Mouse (Mus musculus) layer of hippocampus, adult 8-10 months (tissue): ENCODE data around the gene Uroc1. TPM values are rescaled to one million over a fixed set of nuclear protein-coding genes. Genes with fewer than 3 reads are reported as not detected.

ENCODE experiments used
- DNase-seq, 2 experiments: peaks; one replicate each; pipeline ENCODE4 v3.0.0; 2022; ENCODE audit warnings: low spot score in 2 of 2
- total RNA-seq, 4 experiments: library from RNA; stranded (reverse); gene quantifications; 2 replicates each; pipeline ENCODE4 v1.2.4; 2022

Uroc1 gene
- total RNA-seq, 4 experiments from 2014 or later: not detected

DNA sequence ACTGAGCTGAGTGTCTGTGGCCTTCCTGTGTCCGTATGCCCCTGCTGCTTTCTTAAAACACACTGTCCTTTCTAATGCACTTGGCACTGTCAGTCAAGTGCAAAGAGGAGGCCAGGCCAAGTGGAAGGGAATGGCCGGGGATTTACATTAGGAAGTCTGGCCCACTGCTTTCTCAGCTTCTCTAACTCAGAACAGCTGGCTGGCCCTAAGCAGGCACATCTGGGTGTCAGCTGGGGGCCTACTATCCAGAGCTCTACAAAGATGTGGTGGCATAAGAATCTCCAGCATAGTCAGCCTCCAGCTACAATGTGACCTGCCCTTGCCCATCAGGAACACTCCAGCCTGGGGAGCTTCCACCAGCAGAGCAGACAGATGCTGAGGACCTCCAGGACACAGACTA is 16.9 kb downstream of the Uroc1 start:
- DNase-seq: no peak

DNA sequence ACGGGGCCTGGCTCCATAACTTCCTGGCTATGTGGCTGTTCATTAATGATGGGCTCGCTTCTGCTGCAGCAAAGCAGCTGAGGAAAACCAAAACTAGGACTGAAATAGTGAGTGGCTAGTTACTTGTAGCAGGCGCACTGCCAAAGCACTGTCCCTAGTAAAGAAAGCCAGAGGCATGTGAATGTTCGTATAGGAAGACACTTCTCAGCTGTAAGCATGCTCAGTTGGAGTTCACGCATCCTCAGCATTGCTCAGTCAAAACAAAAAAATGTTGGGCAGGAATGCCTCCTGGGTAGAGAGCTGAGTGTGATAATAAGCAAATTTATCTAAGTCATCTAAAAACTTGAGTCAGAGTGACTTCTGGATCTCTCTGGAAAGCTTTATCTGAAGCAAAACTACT is 25.1 kb downstream of the Uroc1 start:
- no peak for DNase-seq

DNA sequence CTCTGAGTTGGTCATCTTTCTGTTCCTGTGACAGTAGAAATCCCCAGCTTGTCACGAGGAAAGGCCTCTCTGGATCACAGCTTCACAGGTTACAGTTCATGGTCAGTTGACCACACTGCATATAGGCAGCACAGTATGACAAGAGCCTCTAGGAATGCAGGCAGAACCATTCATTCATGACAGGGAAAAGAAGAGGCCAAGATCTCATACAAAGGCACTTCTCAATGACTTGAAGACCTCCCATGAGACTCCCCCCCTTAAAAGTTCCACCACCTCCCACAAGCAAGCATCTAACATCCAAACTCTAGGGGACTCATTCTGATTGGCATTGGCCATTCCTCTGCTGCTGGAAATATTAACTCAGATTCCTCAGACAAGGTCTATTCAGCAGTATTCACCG is 26.4 kb downstream of the Uroc1 start:
- DNase-seq: no peak

DNA sequence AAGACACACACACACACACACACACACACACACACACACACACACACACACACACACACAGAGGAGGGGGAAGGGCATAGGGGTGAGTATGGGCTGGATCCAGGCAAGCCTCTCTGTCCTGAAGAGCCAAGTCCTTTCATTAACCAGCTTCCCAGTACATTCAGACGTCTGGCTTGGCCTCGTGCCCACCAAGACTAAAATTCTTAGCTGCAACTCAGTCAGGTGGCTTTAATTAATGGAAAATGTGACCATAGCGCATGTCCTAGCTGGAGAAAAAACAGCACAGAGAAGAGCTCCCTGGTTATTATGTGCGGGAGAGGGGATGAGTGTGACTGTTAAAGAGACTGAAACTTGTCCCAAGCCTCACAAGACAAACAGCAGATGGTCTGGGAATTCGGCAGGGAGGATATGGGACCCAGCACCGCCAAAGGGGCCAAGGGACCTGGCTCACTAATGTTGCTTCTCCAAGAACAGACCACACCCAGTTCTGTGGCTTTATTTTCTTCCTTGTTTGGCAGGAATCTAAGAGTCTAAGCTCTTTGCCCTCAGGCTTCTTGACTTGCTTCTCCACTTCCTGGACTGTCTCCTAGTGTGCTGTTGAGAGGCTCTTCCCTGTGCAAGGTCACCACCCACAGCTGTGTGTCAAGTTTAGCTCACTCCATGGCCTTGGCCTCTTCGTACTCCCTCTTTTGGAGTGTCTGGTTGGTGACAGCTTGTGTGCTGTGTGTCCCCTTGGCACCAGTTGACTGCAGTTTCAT is 27.1 kb downstream of the Uroc1 start:
- DNase-seq: peak in 1 of 2 experiments; percentile 26

DNA sequence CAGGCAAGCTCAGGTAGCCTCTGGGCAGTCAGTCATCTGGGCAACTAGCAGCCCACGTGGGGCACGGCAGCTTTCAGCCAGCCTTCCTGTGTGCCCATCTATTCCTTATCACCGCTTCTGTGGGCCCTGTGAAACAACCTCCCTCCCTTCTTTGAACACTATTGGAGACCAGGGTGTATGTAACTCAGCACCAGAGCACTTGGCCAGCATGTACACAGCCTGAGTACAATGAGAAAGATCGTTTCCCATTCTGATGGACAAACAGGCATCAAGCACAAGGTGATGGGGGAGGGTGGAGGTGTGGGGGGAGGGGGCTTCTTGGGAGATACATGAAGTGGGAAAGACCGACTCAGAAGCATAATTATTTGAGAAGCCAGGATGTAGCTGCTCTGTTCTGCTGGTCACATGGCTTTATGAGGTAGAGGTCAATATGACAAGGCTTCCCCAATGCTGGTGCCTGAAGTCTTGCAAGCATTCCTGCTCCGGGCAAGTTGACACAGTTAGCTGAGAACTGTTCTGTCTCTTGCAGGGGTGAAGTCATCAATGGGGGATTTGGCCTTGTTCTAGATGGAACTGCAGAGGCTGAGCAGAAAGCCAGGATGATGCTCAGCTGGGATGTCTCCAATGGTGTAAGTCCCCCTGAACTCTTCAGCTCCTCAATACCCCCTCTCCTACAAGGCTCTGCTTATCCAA is 28.0 kb downstream of the Uroc1 start:
- no peak for DNase-seq

DNA sequence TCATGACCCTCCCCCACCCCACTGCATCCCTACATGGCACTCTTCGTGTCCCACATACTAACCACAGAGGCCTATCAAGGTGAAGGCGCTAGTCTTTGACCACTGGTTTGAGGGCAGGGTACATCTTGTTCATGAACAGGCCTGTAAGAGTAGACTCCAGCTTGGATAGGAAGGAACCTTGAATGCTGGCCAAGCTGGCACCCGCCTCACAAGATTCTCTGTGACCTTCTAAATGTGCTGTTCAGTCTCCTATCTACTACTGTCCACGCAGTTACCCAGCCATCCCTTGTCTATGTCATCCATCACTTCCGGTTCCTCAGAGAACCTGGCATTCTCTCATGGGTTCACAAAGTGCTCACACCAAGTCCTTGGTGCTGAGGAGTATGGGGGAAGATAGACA is 30.2 kb downstream of the Uroc1 start:
- no peak for DNase-seq

DNA sequence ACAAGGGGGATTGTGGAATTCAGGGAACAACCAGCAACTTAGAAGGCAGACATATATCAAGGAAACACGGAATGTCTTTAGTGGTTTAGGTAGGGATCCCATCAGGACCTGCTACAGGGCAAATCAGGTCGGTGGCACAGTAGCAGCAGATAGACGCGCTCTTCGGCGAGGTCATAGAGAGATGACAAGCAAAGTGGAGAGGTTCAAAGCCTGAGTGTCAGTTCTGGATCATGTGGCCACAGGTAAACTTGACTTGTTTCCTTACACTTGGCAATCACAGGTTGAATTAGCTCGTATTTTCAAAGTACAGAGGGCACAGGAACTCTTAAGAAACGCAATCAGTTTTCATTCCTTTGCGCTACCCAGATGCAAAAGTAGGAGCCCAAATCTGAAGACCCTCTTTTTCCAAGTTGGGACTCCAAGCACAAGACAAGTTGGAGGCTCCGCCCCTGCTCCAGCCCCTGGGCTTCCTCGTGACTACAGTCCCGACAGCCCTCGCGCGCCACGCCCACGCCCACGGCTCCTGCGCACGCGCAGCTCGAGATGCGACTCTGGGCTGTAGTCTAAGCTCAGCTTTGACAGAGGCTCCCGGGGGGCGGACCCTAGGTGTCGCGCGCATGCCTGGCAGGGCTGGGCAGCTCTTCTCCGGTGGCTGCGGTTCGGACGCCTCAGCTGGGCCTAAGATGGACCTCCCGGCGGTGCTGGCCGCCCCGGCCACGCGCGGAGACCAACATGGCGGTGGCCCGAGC is 36.1 kb downstream of the Uroc1 start, which contains the start of gene Zxdc:
Gene Zxdc, plus strand, starts transcription at position 517 of the 749 bp plus-strand sequence.
- peak; percentile 98 to 99 for DNase-seq

DNA sequence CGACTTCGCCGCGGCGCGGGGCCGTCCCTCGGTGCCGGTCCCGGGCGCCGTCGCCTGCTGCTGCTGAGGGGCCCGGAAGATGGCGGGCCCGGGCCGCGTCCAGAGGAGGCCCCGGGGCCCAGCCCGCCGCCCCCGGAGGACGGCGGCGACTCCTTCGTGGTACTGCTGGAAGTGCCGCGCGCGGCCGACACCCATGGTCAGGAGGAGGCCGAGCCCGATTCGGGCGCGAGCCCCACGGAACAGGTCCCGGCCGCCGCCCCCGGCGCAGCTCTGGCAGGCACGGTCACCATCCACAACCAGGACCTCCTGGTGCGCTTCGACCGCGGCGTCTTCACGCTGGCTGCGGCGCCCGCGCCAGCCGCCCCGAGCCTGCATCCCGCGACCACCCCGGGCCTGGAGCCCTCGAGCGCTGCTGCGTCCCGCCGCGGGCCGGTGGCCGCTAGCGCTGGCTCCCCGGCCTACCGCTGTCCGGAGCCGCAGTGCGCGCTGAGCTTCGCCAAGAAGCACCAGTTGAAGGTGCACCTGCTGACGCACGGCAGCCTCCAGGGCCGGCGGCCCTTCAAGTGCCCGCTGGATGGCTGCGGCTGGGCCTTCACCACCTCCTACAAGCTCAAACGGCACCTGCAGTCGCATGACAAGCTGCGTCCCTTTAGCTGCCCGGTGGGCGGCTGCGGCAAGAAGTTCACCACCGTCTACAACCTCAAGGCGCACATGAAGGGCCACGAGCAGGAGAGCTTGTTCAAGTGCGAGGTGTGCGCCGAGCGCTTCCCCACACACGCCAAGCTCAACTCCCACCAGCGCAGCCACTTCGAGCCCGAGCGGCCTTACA is 36.9 kb downstream of the Uroc1 start:
- DNase-seq: peak in 1 of 2 experiments; percentile 38

DNA sequence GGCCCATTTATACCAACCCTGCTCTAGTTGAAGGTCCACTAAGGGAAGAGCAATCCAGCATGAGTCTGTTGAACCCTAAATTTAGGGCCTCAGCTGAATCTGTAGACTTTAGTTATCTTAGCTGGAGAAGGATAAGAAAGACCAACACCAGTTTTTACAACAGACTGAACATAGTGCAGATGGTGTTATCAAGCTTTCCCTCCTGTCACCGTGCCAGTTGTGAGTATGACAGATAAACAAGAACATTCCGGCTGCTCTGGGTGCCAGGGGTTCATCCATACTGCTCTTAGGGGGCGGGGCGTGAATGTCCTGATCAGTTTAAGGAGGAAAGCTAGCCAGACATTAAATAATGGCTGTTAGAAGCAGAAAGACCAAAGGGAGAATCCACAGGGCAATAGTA is 41.6 kb downstream of the Uroc1 start:
- peak in 1 of 2 experiments; percentile 30 for DNase-seq

DNA sequence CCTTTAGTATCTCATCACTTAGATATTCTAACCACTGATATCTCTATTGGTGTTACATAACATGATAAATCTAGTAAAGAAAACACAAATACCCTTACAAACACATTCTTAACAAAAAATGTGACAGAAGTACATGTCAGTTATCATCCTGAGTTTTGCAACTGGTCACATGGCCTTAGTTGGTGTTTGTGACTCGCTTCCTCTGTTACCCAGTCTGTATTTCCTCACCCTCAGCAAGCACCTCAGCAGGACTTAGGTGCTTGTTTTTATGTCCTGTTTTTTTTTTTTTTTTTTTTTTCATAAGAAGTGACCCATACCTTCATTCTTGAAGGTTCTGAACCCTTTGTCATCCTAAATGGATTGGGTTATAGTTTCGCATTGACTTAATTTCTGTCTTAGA is 44.6 kb downstream of the Uroc1 start:
- DNase-seq: no peak

DNA sequence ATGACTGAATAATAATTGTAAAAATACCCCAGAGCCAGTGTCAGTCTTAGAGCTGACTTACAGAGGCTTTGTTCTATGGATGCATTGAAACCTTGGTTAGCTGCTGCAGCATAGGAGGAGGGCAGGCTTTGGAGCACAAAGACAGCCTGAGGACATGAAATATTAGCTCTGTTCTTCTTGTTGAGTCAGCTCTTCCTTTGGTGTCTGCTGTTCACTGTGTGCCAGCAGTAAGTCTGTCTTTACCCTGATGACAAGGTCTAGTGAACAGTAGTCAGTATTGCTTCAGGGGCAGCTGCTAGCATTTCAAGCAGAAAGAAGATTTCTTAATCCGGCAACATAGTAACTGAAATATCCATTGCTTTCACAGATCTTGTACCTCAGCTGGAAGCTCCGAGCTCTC is 48.4 kb downstream of the Uroc1 start:
- DNase-seq: no peak

DNA sequence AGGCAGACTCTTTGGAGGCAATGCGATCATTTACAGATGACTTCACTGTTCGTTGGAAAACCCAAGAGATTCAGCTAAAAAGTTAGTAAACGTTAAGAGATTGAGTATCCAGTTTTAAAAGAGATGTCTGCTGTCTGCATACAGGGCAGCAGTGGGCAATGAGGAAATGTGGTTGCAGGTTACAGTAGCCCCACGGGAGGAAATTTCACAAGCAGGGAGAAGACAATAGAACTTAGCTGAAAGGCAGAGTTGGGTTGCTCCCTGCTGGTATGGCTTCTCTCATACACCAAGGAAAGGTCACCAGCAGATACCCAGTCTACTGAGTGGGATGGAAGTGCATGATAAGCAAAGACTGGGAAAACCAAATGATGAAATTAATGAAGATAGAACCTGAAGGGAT is 57.5 kb downstream of the Uroc1 start:
- DNase-seq: no peak

DNA sequence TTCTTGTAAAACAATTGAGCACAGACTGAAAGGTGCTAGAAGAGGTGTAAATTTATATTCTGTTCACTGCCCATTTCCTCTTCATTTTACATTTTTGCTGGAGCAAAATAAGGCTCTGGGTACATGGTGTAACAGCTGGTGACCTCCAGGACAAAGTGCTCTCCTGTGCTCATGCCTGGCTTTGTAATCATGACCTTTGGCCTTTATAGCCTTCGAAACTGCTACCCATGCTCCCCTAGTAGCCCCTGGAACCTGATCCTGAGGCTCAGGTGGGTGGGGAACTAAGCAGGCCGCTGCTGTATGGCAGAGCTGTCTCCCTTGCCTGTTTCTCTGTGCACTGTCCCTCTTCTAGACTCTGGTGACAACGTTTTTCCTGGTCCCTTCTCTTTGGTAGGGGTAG is 60.9 kb downstream of the Uroc1 start:
- no peak for DNase-seq

DNA sequence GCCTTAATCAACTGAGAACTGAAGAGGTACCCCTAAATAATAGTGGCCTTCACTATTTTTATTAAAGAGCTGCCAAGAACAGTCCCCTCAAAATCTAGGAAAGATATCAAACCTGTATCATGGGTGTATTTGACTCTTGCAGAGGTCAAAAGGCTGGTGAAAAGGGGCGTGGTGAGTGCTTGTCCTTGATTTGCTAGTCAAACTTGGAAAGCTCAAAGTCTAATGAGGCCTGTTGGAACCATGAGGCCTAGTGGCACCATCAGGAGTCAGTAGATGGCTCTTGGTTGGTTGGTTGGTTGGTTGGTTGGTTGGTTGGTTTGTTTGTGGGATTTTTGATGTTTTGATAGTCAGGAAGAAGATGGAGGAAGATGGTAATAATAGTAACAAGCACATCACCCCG is 62.7 kb downstream of the Uroc1 start:
- no peak for DNase-seq

DNA sequence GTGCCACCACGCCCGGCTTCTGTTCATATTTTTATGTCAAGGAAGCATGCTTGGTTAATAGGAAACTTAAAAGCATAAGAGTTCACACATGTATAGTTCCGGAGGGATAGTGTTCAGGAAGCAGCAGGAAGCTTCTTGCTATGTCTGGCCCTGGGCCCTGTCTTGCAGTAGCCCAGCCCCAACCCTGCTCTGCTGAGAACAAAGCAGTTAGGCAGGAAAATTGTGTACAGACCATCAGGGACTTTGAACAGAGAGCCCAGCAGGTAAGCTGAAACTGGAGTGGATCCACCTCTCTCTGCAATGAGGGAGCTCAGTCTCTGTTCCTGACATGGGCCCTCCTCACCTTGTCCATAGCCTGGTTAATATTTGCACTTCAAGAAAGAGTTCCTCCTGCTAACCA is 64.2 kb downstream of the Uroc1 start:
- no peak for DNase-seq

DNA sequence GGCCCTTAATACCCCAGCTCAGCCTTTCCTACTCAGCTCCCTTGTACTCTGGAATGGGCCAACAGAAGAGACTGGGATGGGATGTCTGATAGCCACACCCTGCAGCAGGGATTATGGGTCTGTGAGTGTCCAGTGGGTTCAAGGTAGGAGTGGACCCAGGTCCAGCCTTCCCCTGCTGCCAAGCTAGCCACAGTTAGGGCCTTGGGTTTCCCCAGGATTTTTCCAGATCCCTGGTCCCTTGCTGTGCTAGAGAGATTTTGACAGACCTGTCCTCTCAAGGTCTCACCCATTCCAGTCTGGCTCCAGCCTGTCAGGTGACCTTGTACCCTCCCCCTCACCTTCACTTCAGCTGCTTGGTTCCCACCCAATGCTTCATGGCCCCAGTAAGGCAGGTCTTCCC is 75.5 kb downstream of the Uroc1 start:
- no peak for DNase-seq

DNA sequence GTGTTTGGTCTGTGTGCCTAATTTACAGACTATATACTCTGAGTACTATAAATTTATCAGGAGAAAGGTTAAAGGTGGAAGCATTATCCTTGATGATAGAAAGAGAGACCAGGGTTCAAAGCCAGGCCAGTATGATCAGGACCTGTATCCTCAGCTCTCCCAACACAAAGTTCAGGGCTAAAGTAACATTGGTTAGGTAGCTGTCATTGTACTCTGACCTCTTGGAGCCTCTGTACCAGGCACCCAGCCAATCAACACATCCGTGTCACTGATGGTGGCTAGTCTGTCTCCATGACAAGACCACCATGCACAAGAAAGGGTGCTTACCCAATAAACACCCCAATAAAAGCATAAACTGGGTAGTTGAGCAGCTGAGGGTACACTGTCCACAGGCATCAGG is 77.9 kb downstream of the Uroc1 start:
- DNase-seq: no peak

DNA sequence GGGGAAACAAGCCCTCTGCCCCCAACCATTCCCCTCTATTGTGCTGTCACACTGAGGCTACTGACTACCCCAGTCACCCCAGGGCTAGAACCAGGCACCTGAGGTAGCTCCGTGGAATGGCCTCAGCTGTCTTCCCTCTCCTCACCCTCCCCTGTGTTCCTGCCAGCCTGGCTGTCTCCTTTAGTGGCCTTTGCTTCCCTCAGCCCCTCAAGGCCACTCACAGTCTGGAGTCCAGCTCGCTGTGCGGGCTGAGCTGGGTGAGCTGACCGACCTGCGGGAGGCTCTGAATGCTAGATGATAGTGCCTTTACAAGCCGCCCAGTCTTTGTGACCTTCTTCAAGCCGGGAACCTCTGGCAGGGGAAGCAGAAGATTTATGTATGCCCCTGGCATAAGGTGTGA is 78.8 kb downstream of the Uroc1 start:
- DNase-seq: no peak
